Mouse (Mus musculus) lung, adult 2 months (tissue): ENCODE measurements around the gene Gpr141.

Experiments used
- CTCF ChIP-seq: fragments of 200-500 bp; IDR thresholded peaks from 2 replicates; pipeline ENCODE4 v1.5.1; 2011; ENCODE audit warnings: mild to moderate bottlenecking, low read length, control low read depth; ENCODE audit not compliant: insufficient read depth
- POLR2A ChIP-seq: fragments of 200-500 bp; IDR thresholded peaks from 2 replicates; pipeline ENCODE4 v1.6.1; 2011; ENCODE audit warnings: low read depth, mild to moderate bottlenecking, control low read depth, low read length, borderline replicate concordance; ENCODE audit errors: extremely low read depth

DNA sequence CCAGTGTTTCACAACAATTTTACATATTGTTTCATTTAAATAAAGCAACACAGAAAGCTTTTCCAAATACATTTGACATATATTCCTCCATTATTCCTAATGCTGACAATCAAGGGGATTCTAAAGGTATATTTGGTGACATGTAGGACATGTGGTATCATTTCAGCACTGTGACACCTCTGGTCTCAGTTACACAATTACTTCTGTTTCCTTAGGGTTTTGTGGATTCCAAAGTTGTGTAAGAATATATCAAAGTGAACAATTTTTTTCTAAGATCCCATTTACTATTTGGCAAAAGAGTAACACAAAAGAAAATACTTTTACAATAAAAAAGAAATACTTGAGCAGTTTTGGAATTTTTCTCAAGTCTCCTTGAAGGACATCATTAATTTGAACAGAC is 2.4 kb downstream of the Gpr141 start:
- TF ChIP-seq POLR2A (no peak), CTCF (no peak)
